Comparison of ENCODE assay signal across 8 mouse cellular contexts in the genomic region with DNA sequence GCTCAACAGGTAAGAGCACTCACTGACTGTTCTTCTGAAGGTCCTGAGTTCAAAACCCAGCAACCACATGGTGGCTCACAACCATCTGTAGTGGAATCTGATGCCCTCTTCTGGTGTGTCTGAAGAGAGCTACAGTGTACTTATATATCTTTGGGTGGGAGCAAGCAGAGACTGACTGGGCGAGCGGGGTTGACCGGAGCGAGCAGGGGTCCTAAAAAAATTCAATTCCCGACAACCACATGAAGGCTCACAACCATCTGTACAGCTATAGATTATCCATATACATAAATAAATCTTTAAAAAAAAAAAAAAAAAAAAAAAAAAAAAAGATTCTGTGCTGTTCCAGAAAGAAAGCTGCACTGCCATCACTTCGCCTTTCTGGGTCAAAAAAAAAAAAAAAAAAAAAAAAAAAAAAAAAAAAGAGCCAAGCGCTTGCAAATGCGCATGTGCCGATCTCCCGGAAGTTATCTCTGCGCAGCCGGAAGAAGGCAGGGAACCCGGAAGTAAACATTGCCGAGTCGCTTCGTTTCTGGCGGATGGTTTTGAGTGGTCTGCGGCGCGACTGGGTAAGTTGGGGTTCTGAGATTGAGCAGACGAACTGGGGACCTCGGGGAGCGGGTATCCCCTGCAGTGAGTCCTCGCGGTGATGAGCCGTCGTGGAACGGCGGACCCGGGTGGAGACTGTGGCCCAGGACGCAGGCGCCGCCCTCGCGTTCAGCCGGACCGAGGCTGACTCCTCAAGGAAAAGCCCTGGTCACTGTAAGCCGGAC. TPM values are rescaled to one million over a fixed set of nuclear protein-coding genes. Genes with fewer than 3 reads are reported as not detected.
A peak's percentile ranks its signal among the peaks of the same experiment; 100 is the strongest.
DNase-seq lines count a peak whose midpoint lies in the region; ATAC-seq and TF ChIP-seq lines count a peak whose summit lies in the region.

Slu7 (plus strand) TSS at position 491 of the 770 bp plus-strand sequence.

- 8% methylated on average over 38 of the region's 38 CpGs for WGBS in embryonic facial prominence, embryonic 10.5 days
- WGBS in intestine, postnatal 0 days: 8% methylated on average over 38 of the region's 38 CpGs
- 9% methylated on average over 38 of the region's 38 CpGs for WGBS in limb, embryonic 13.5 days
- 6% methylated on average over 38 of the region's 38 CpGs for WGBS in midbrain, embryonic 15.5 days
- WGBS in spleen, adult 2 months: 8% methylated on average over 38 of the region's 38 CpGs

- peak within 1 kb of the TSS; percentile 92 for H3K4me3 ChIP-seq in embryonic facial prominence, embryonic 10.5 days
- H3K4me3 ChIP-seq in intestine, postnatal 0 days (ENCODE audit: low read depth, low read length): peak within 1 kb of the TSS; percentile 87
- H3K4me3 ChIP-seq in limb, embryonic 13.5 days: peak within 1 kb of the TSS; percentile 87
- H3K4me3 ChIP-seq in midbrain, embryonic 15.5 days: peak within 1 kb of the TSS; percentile 74
- H3K4me3 ChIP-seq in spleen, adult 2 months (ENCODE audit: extremely low read depth, insufficient read depth, insufficient read length): peak within 1 kb of the TSS; percentile 72

- H3K4me1 ChIP-seq in embryonic facial prominence, embryonic 10.5 days: peaks cover 9% of the 10 kb centered on the region
- H3K4me1 ChIP-seq in intestine, postnatal 0 days (replicated peaks; ENCODE audit: control insufficient read depth, insufficient read depth, low read length): peaks cover 5% of the 10 kb centered on the region
- H3K4me1 ChIP-seq in limb, embryonic 13.5 days: peaks cover 8% of the 10 kb centered on the region
- peaks cover 11% of the 10 kb centered on the region for H3K4me1 ChIP-seq in midbrain, embryonic 15.5 days
- peaks cover 3% of the 10 kb centered on the region; the same call in 1 of the 2 replicates for H3K4me1 ChIP-seq in spleen, adult 2 months (ENCODE audit: control insufficient read depth, insufficient read depth, insufficient read length)

- ATAC-seq in granulocyte monocyte progenitor cell, adult 5-6 weeks (replicated peaks; ENCODE audit: poor library complexity, severe bottlenecking): peak; percentile 98
- ATAC-seq in intestine, postnatal 0 days: peak; percentile 83
- ATAC-seq in limb, embryonic 13.5 days (ENCODE audit: low FRiP score, low read depth): peak; percentile 88
- peak; percentile 91 for ATAC-seq in midbrain, embryonic 15.5 days (replicated peaks)

- peak within 1 kb of the TSS; percentile 83 for H3K27ac ChIP-seq in embryonic facial prominence, embryonic 10.5 days (replicated peaks)
- H3K27ac ChIP-seq in intestine, postnatal 0 days (ENCODE audit: low read depth, low read length): peak within 1 kb of the TSS; percentile 55; the same call in 1 of the 2 replicates
- no peak within 1 kb of the TSS for H3K27ac ChIP-seq in limb, embryonic 13.5 days
- H3K27ac ChIP-seq in midbrain, embryonic 15.5 days: peak within 1 kb of the TSS; percentile 47; the same call in 1 of the 2 replicates
- H3K27ac ChIP-seq in spleen, adult 2 months (ENCODE audit: insufficient read depth, low read length): peak within 1 kb of the TSS; percentile 49

- no peaks in the 10 kb centered on the region for H3K9me3 ChIP-seq in embryonic facial prominence, embryonic 10.5 days
- H3K9me3 ChIP-seq in intestine, postnatal 0 days (ENCODE audit: control insufficient read depth): no peaks in the 10 kb centered on the region
- H3K9me3 ChIP-seq in limb, embryonic 13.5 days: no peaks in the 10 kb centered on the region
- H3K9me3 ChIP-seq in midbrain, embryonic 15.5 days: no peaks in the 10 kb centered on the region

- peak within 1 kb of the TSS; percentile 84 for H3K9ac ChIP-seq in intestine, postnatal 0 days (ENCODE audit: low read depth, low read length)
- peak within 1 kb of the TSS; percentile 85 for H3K9ac ChIP-seq in limb, embryonic 13.5 days
- peak within 1 kb of the TSS; percentile 62 for H3K9ac ChIP-seq in midbrain, embryonic 15.5 days

- peak; percentile 21; the same call in 1 of the 2 replicates for TF ChIP-seq POLR2A in spleen, adult 2 months (IDR thresholded peaks at IDR 0.05; ENCODE audit: low read depth, low read length)

- no peaks in the 10 kb centered on the region for H3K27me3 ChIP-seq in embryonic facial prominence, embryonic 10.5 days (replicated peaks; ENCODE audit: low read depth, poor library complexity, severe bottlenecking)
- no peaks in the 10 kb centered on the region for H3K27me3 ChIP-seq in intestine, postnatal 0 days (replicated peaks; ENCODE audit: control insufficient read depth, insufficient read depth, low read length)
- no peaks in the 10 kb centered on the region for H3K27me3 ChIP-seq in limb, embryonic 13.5 days
- H3K27me3 ChIP-seq in midbrain, embryonic 15.5 days (replicated peaks): no peaks in the 10 kb centered on the region
- no peaks in the 10 kb centered on the region for H3K27me3 ChIP-seq in spleen, adult 2 months (ENCODE audit: control insufficient read depth, insufficient read depth, low read length)

- TF ChIP-seq CTCF in intestine, postnatal 0 days (IDR thresholded peaks at IDR 0.05; ENCODE audit: low read depth): peak; percentile 29; the same call in 1 of the 2 replicates
- TF ChIP-seq CTCF in spleen, adult 2 months (IDR thresholded peaks at IDR 0.05; ENCODE audit: extremely low read depth, insufficient read depth, insufficient read length, insufficient replicate concordance): no peak

- DNase-seq in 416B (ENCODE audit: low read depth): peak; percentile 90
- peak; percentile 85 for DNase-seq in adrenal gland, postnatal 14 days
- DNase-seq in embryonic facial prominence, embryonic 10.5 days (ENCODE audit: low spot score): peak; percentile 84
- DNase-seq in spleen, adult 2 months (ENCODE audit: low read depth in 1 of 2, low spot score in 2 of 2): peak; percentile 64 to 70

- H3K4me2 ChIP-seq in intestine, postnatal 0 days (replicated peaks; ENCODE audit: low read depth): peak within 1 kb of the TSS; percentile 70
- H3K4me2 ChIP-seq in limb, embryonic 13.5 days (replicated peaks): peak within 1 kb of the TSS; percentile 79
- peak within 1 kb of the TSS; percentile 69 for H3K4me2 ChIP-seq in midbrain, embryonic 15.5 days

- H3K36me3 ChIP-seq in embryonic facial prominence, embryonic 10.5 days (replicated peaks): peaks cover 13% of the 10 kb centered on the region
- H3K36me3 ChIP-seq in intestine, postnatal 0 days (ENCODE audit: control insufficient read depth, insufficient read depth): peaks cover 6% of the 10 kb centered on the region
- peaks cover 14% of the 10 kb centered on the region for H3K36me3 ChIP-seq in limb, embryonic 13.5 days
- peaks cover 12% of the 10 kb centered on the region for H3K36me3 ChIP-seq in midbrain, embryonic 15.5 days (replicated peaks)
- H3K36me3 ChIP-seq in spleen, adult 2 months (ENCODE audit: control insufficient read depth, insufficient read depth, low read length): peaks cover 10% of the 10 kb centered on the region

RNA-seq across cellular contexts. Expression of gene Slu7, which starts in this region (rescaled TPM):
- 39.9 and 43.4 TPM in 2 replicates for total RNA-seq in adrenal gland, postnatal 14 days (2021)
- 48.5 and 56.7 TPM in 2 replicates for polyA plus RNA-seq in embryonic facial prominence, embryonic 10.5 days (2016; fragmentation: Nextera tagmentation; extraction: Ambion mirVana)
- 24.6 and 26.3 TPM in 2 replicates for total RNA-seq in granulocyte monocyte progenitor cell, adult 5-6 weeks (2014; fragmentation: Nextera tagmentation)
- 82.8 and 112 TPM in 2 replicates for total RNA-seq in granulocyte monocyte progenitor cell, adult 5-6 weeks (2017)
- polyA plus RNA-seq in intestine, postnatal 0 days (2015; fragmentation: Nextera tagmentation; extraction: Ambion mirVana): 33.6 and 40.3 TPM in 2 replicates
- 62.9 and 66.3 TPM in 2 replicates for polyA plus RNA-seq in limb, embryonic 13.5 days (2015; fragmentation: Nextera tagmentation; extraction: Ambion mirVana)
- polyA plus RNA-seq in midbrain, embryonic 15.5 days (2015; fragmentation: Nextera tagmentation; extraction: Ambion mirVana): 65.3 and 66.8 TPM in 2 replicates
- polyA plus RNA-seq in spleen, adult 2 months (2012; rRNA removed): 2.3 and 3.1 TPM in 2 replicates
